Mouse (Mus musculus) megakaryocyte, embryonic 14.5 days (primary cell): ENCODE data around the gene Rora.

Experiments
- FLI1 ChIP-seq: IDR thresholded peaks from 2 replicates; pipeline ENCODE4 v1.6.1; 2012; ENCODE audit warnings: low read length, inconsistent platforms, mixed read lengths
- GATA1 ChIP-seq: IDR thresholded peaks from 3 replicates; pipeline ENCODE4 v1.6.1; 2012; ENCODE audit warnings: mixed read lengths, low read length, inconsistent platforms, borderline replicate concordance

GRCm38 (mm10) chr9:69084720-69085661, 431.4 kb downstream of the Rora start:
- TF ChIP-seq GATA1: no peak
- TF ChIP-seq FLI1: no peak
